Mouse (Mus musculus) liver, postnatal 0 days (tissue): ENCODE measurements at regions not wholly inside any gene's neighbourhood (a gene's known extent, or its start where the extent isn't known, plus 50 kb on each side); places are given as distances from the start of the nearest gene placed in this dataset.

Experiments
- ATAC-seq: fragments of 200-750 bp; cut with Nextera tagmentation; 2 replicates; pipeline ENCODE4 v1.8.0; 2017; ENCODE audit warnings: mild to moderate bottlenecking, moderate library complexity
- DNase-seq: peaks from one replicate; pipeline ENCODE4 v3.0.0-alpha.2; 2016
- H3K27ac ChIP-seq: fragments of 300-500 bp; sonication (generic); 2 replicates; pipeline ENCODE4 v1.5.1; 2014; ENCODE audit warnings: antibody characterized with exemption, moderate library complexity, mild to moderate bottlenecking, low read depth
- H3K27me3 ChIP-seq: fragments of 300-500 bp; sonication (generic); 2 replicates; pipeline ENCODE4 v1.6.1; 2014; ENCODE audit warnings: low read length, control low read depth, mixed read lengths; ENCODE audit not compliant: insufficient read depth
- H3K36me3 ChIP-seq: fragments of 300-500 bp; sonication (generic); replicated peaks from 2 replicates; pipeline ENCODE4 v1.6.1; 2014; ENCODE audit warnings: mild to moderate bottlenecking, control low read depth, low read length, moderate library complexity, mixed read lengths; ENCODE audit not compliant: insufficient read depth
- H3K4me1 ChIP-seq: fragments of 300-500 bp; sonication (generic); 2 replicates; pipeline ENCODE4 v1.6.1; 2014; ENCODE audit warnings: antibody characterized with exemption, mild to moderate bottlenecking, control low read depth; ENCODE audit not compliant: insufficient read depth
- H3K4me2 ChIP-seq: fragments of 300-500 bp; sonication (generic); 2 replicates; pipeline ENCODE4 v1.6.1; 2014; ENCODE audit warnings: low read depth, mild to moderate bottlenecking, low read length, moderate library complexity, mixed read lengths
- H3K4me3 ChIP-seq: fragments of 300-500 bp; sonication (generic); 2 replicates; pipeline ENCODE4 v1.5.1; 2014; ENCODE audit warnings: low read depth, low read length
- H3K9ac ChIP-seq: fragments of 300-500 bp; sonication (generic); replicated peaks from 2 replicates; pipeline ENCODE4 v1.6.1; 2014; ENCODE audit warnings: mild to moderate bottlenecking, moderate library complexity
- H3K9me3 ChIP-seq: fragments of 300-500 bp; sonication (generic); 2 replicates; pipeline ENCODE4 v1.6.1; 2016; ENCODE audit warnings: mild to moderate bottlenecking, control low read depth, low read length, mixed read lengths
- CTCF ChIP-seq: sonication (generic); IDR thresholded peaks from 2 replicates; pipeline ENCODE4 v1.5.1; 2016; ENCODE audit warnings: antibody characterized with exemption, low read depth
- EP300 ChIP-seq: IDR thresholded peaks from 2 replicates; pipeline ENCODE4 v1.6.1; 2016; ENCODE audit warnings: antibody characterized with exemption, low read depth, mild to moderate bottlenecking
- WGBS: fragments of 180-500 bp; shearing (Covaris S2); extraction: QIAGEN DNeasy Blood & Tissue Kit; methylation state at CpG from one replicate; pipeline ENCODE4 v1.1.7; 2014; ENCODE audit not compliant: insufficient replicate concordance; 5-methylcytosine and 5-hydroxymethylcytosine counted together

- WGBS: 61% methylated on average over 4 of the region's 4 CpGs
- Histone ChIP-seq H3K4me3 (no peak overlapping the region), H3K9me3 (no peaks in the 10 kb centered on the region), H3K27me3 (no peaks in the 10 kb centered on the region), H3K4me1 (no peaks in the 10 kb centered on the region), H3K4me2 (no peak overlapping the region), H3K9ac (no peak overlapping the region), H3K27ac (no peak overlapping the region), H3K36me3 (no peaks in the 10 kb centered on the region)
- no peak for DNase-seq
- TF ChIP-seq CTCF (no peak), EP300 (no peak)
- ATAC-seq: no peak
Observed at GRCm38 (mm10) chr8:18478166-18478565, 499.9 kb downstream of the Defb40 start.

- Histone ChIP-seq H3K27ac (no peak overlapping the region), H3K4me2 (no peak overlapping the region), H3K9ac (no peak overlapping the region), H3K4me1 (no peaks in the 10 kb centered on the region), H3K9me3 (no peaks in the 10 kb centered on the region), H3K36me3 (no peaks in the 10 kb centered on the region), H3K4me3 (no peak overlapping the region), H3K27me3 (no peaks in the 10 kb centered on the region)
- no peak for TF ChIP-seq EP300
- TF ChIP-seq CTCF: no peak
- ATAC-seq (no peak), DNase-seq (no peak)
- WGBS: 56% methylated on average over 7 of the region's 7 CpGs
Observed at GRCm38 (mm10) chr8:18467511-18467910, 510.5 kb downstream of the Defb40 start.

- Histone ChIP-seq H3K27me3 (no peaks in the 10 kb centered on the region), H3K4me1 (no peaks in the 10 kb centered on the region), H3K4me3 (no peak overlapping the region), H3K36me3 (no peaks in the 10 kb centered on the region), H3K9ac (no peak overlapping the region), H3K9me3 (no peaks in the 10 kb centered on the region), H3K4me2 (no peak overlapping the region), H3K27ac (no peak overlapping the region)
- ATAC-seq: no peak
- 64% methylated on average over 4 of the region's 4 CpGs for WGBS
- no peak for DNase-seq
- TF ChIP-seq EP300: no peak
- TF ChIP-seq CTCF: no peak
Observed at GRCm38 (mm10) chr8:18460609-18461008, 517.4 kb downstream of the Defb40 start.

GRCm38 (mm10) chr8:18457470-18457869 lies 520.6 kb downstream of the Defb40 start:
- Histone ChIP-seq H3K27me3 (no peaks in the 10 kb centered on the region), H3K9me3 (no peaks in the 10 kb centered on the region), H3K36me3 (no peaks in the 10 kb centered on the region), H3K4me2 (no peak overlapping the region), H3K4me1 (no peaks in the 10 kb centered on the region), H3K27ac (no peak overlapping the region), H3K4me3 (no peak overlapping the region), H3K9ac (no peak overlapping the region)
- ATAC-seq: no peak
- WGBS: 81% methylated on average over 6 of the region's 6 CpGs
- TF ChIP-seq EP300 (no peak), CTCF (no peak)
- no peak for DNase-seq

GRCm38 (mm10) chr8:18449015-18449414 lies 529.0 kb downstream of the Defb40 start:
- H3K9me3 ChIP-seq: no peaks in the 10 kb centered on the region
- no peaks in the 10 kb centered on the region for H3K36me3 ChIP-seq
- no peaks in the 10 kb centered on the region for H3K27me3 ChIP-seq
- H3K27ac ChIP-seq: no peak overlapping the region
- ATAC-seq (no peak), DNase-seq (no peak)
- 63% methylated on average over 3 of the region's 3 CpGs for WGBS
- H3K4me2 ChIP-seq: no peak overlapping the region
- no peak overlapping the region for H3K9ac ChIP-seq
- H3K4me1 ChIP-seq: no peaks in the 10 kb centered on the region
- H3K4me3 ChIP-seq: no peak overlapping the region
- TF ChIP-seq EP300: no peak
- no peak for TF ChIP-seq CTCF

GRCm38 (mm10) chr8:18442212-18442611 lies 535.8 kb downstream of the Defb40 start:
- no peak overlapping the region for H3K4me2 ChIP-seq
- DNase-seq (no peak), ATAC-seq (no peak)
- no peaks in the 10 kb centered on the region for H3K27me3 ChIP-seq
- no peaks in the 10 kb centered on the region for H3K36me3 ChIP-seq
- no peak overlapping the region for H3K9ac ChIP-seq
- H3K4me3 ChIP-seq: no peak overlapping the region
- no peak for TF ChIP-seq CTCF
- no peak for TF ChIP-seq EP300
- H3K27ac ChIP-seq: no peak overlapping the region
- whole genome bisulfite sequencing: 60% methylated on average over 3 of the region's 3 CpGs
- H3K9me3 ChIP-seq: no peaks in the 10 kb centered on the region
- no peaks in the 10 kb centered on the region for H3K4me1 ChIP-seq

- no peak for TF ChIP-seq EP300
- no peak for TF ChIP-seq CTCF
- no peaks in the 10 kb centered on the region for H3K27me3 ChIP-seq
- DNase-seq (no peak), ATAC-seq (no peak)
- no peaks in the 10 kb centered on the region for H3K36me3 ChIP-seq
- WGBS: 66% methylated on average over 5 of the region's 5 CpGs
- no peaks in the 10 kb centered on the region for H3K9me3 ChIP-seq
- H3K4me1 ChIP-seq: no peaks in the 10 kb centered on the region
- no peak overlapping the region for H3K27ac ChIP-seq
- no peak overlapping the region for H3K9ac ChIP-seq
- H3K4me2 ChIP-seq: no peak overlapping the region
- no peak overlapping the region for H3K4me3 ChIP-seq
Observed at GRCm38 (mm10) chr8:18422846-18423245, 555.2 kb downstream of the Defb40 start.
